Mouse (Mus musculus) heart, postnatal 0 days (tissue): ENCODE data around the gene Ninl. TPM values are rescaled to one million over a fixed set of nuclear protein-coding genes. Genes with fewer than 3 reads are reported as not detected.

Experiments used
- ATAC-seq: fragments of 200-750 bp; cut with Nextera tagmentation; 2 replicates; pipeline ENCODE4 v1.8.0; 2017; ENCODE audit warnings: low read depth, moderate number of reproducible peaks, moderate library complexity; ENCODE audit not compliant: insufficient read depth
- DNase-seq: peaks from one replicate; pipeline ENCODE4 v3.0.0-alpha.2; 2016; ENCODE audit warnings: low spot score
- H3K27ac ChIP-seq: fragments of 300-500 bp; sonication (generic); 2 replicates; pipeline ENCODE4 v1.5.1; 2014; ENCODE audit warnings: low read depth, mild to moderate bottlenecking
- H3K27me3 ChIP-seq: fragments of 300-500 bp; sonication (generic); 2 replicates; pipeline ENCODE4 v1.6.1; 2014; ENCODE audit warnings: low read length, mixed read lengths; ENCODE audit not compliant: control insufficient read depth, insufficient read depth
- H3K36me3 ChIP-seq: fragments of 300-500 bp; sonication (generic); replicated peaks from 2 replicates; pipeline ENCODE4 v1.6.1; 2014; ENCODE audit warnings: low read length, mixed read lengths; ENCODE audit not compliant: control insufficient read depth, insufficient read depth
- H3K4me1 ChIP-seq: fragments of 300-500 bp; sonication (generic); 2 replicates; pipeline ENCODE4 v1.6.1; 2014; ENCODE audit warnings: antibody characterized with exemption; ENCODE audit not compliant: control insufficient read depth, insufficient read depth
- H3K4me2 ChIP-seq: fragments of 300-500 bp; sonication (generic); 2 replicates; pipeline ENCODE4 v1.6.1; 2014; ENCODE audit warnings: low read depth, mild to moderate bottlenecking, low read length, moderate library complexity
- H3K4me3 ChIP-seq: fragments of 300-500 bp; sonication (generic); 2 replicates; pipeline ENCODE4 v1.5.1; 2014; ENCODE audit warnings: low read depth, low read length
- H3K9ac ChIP-seq: fragments of 300-500 bp; sonication (generic); replicated peaks from 2 replicates; pipeline ENCODE4 v1.6.1; 2014; ENCODE audit warnings: low read depth, low read length, mixed read lengths
- H3K9me3 ChIP-seq: fragments of 300-500 bp; sonication (generic); replicated peaks from 2 replicates; pipeline ENCODE4 v1.6.1; 2016; ENCODE audit warnings: low read length; ENCODE audit not compliant: control insufficient read depth
- CTCF ChIP-seq: IDR thresholded peaks from 2 replicates; pipeline ENCODE4 v1.5.1; 2016; ENCODE audit warnings: antibody characterized with exemption, control low read depth, low read depth
- EP300 ChIP-seq: IDR thresholded peaks from 2 replicates; pipeline ENCODE4 v1.6.1; 2016; ENCODE audit warnings: antibody characterized with exemption, low read depth
- WGBS: fragments of 180-500 bp; shearing (Covaris S2); extraction: QIAGEN DNeasy Blood & Tissue Kit; methylation state at CpG from one replicate; pipeline ENCODE4 v1.1.7; 2014; 5-methylcytosine and 5-hydroxymethylcytosine counted together
- polyA plus RNA-seq: library from polyadenylated mRNA; unstranded; fragments of >200 nt; fragmentation: Nextera tagmentation; extraction: Ambion mirVana; gene quantifications from 2 replicates; pipeline ENCODE4 v1.2.1, GENCODE M21; 2015
- total RNA-seq: library from RNA; depleted of rRNA; stranded (reverse); fragments of >200 nt; gene quantifications from 2 replicates; pipeline ENCODE4 v1.2.3, GENCODE M21; 2014; ENCODE audit warnings: low replicate concordance

The Ninl gene
- total and polyA plus RNA-seq, 2 experiments from 2014 or later: 0.27 to 1.4 TPM

- no peak overlapping the region for H3K9ac ChIP-seq
- TF ChIP-seq CTCF (no peak), EP300 (no peak)
- no peak overlapping the region for H3K27ac ChIP-seq
- H3K4me2 ChIP-seq: no peak overlapping the region
- WGBS: 45% methylated on average over 4 of the region's 4 CpGs
- H3K9me3 ChIP-seq: no peaks in the 10 kb centered on the region
- DNase-seq (no peak), ATAC-seq (no peak)
- no peak overlapping the region for H3K4me3 ChIP-seq
- H3K27me3 ChIP-seq: no peaks in the 10 kb centered on the region
- H3K4me1 ChIP-seq: peaks cover 3% of the 10 kb centered on the region; the same call in 1 of the 2 replicates
- peaks cover 10% of the 10 kb centered on the region; the same call in 1 of the 2 replicates for H3K36me3 ChIP-seq
These were observed 117.0 kb downstream of the Ninl start for GRCm38 (mm10) chr2:150922165-150922564.

GRCm38 (mm10) chr2:150921697-150922096 lies 117.5 kb downstream of the Ninl start:
- no peak overlapping the region for H3K4me3 ChIP-seq
- peaks cover 10% of the 10 kb centered on the region; the same call in 1 of the 2 replicates for H3K36me3 ChIP-seq
- H3K9me3 ChIP-seq: no peaks in the 10 kb centered on the region
- no peak overlapping the region for H3K27ac ChIP-seq
- no peak overlapping the region for H3K9ac ChIP-seq
- no peak for DNase-seq
- H3K4me2 ChIP-seq: no peak overlapping the region
- peaks cover 3% of the 10 kb centered on the region; the same call in 1 of the 2 replicates for H3K4me1 ChIP-seq
- no peak for TF ChIP-seq EP300
- no peak for TF ChIP-seq CTCF
- WGBS: 72% methylated on average over 6 of the region's 6 CpGs
- ATAC-seq: no peak
- no peaks in the 10 kb centered on the region for H3K27me3 ChIP-seq

- Histone ChIP-seq H3K27me3 (no peaks in the 10 kb centered on the region), H3K4me3 (no peak overlapping the region), H3K36me3 (0 out of 2 replicates have a peak, but pooled peaks cover 10% of the 10 kb centered on the region), H3K9ac (no peak overlapping the region), H3K9me3 (no peaks in the 10 kb centered on the region), H3K4me2 (no peak overlapping the region), H3K27ac (no peak overlapping the region), H3K4me1 (peaks cover 3% of the 10 kb centered on the region; the same call in 1 of the 2 replicates)
- ATAC-seq (no peak), DNase-seq (no peak)
- 93% methylated on average over 3 of the region's 3 CpGs for WGBS
- TF ChIP-seq CTCF: no peak
- TF ChIP-seq EP300: no peak
These were observed 118.6 kb downstream of the Ninl start for GRCm38 (mm10) chr2:150920543-150920942.

- TF ChIP-seq CTCF: no peak
- no peak for TF ChIP-seq EP300
- WGBS: 85% methylated on average over 3 of the region's 3 CpGs
- ATAC-seq (no peak), DNase-seq (no peak)
- no peak overlapping the region for H3K9ac ChIP-seq
- no peak overlapping the region for H3K4me3 ChIP-seq
- no peak overlapping the region for H3K4me2 ChIP-seq
- 0 out of 2 replicates have a peak, but pooled peaks cover 10% of the 10 kb centered on the region for H3K36me3 ChIP-seq
- H3K27me3 ChIP-seq: no peaks in the 10 kb centered on the region
- no peak overlapping the region for H3K27ac ChIP-seq
- no peaks in the 10 kb centered on the region for H3K9me3 ChIP-seq
- H3K4me1 ChIP-seq: peaks cover 3% of the 10 kb centered on the region; the same call in 1 of the 2 replicates
These were observed 120.5 kb downstream of the Ninl start for GRCm38 (mm10) chr2:150918720-150919119.

- 67% methylated on average over 5 of the region's 5 CpGs for WGBS
- ATAC-seq: no peak
- H3K9me3 ChIP-seq: no peaks in the 10 kb centered on the region
These were observed 123.4 kb downstream of the Ninl start for GRCm38 (mm10) chr2:150915786-150916185.

More at GRCm38 (mm10) chr2:150915786-150916185, 123.4 kb downstream of the Ninl start:
- no peak for TF ChIP-seq EP300
- no peak for TF ChIP-seq CTCF
- H3K4me3 ChIP-seq: no peak overlapping the region
- no peak overlapping the region for H3K4me2 ChIP-seq
- no peak for DNase-seq
- no peak overlapping the region for H3K9ac ChIP-seq
- H3K27ac ChIP-seq: no peak overlapping the region
- H3K4me1 ChIP-seq: no peaks in the 10 kb centered on the region
- 0 out of 2 replicates have a peak, but pooled peaks cover 10% of the 10 kb centered on the region for H3K36me3 ChIP-seq
- no peaks in the 10 kb centered on the region for H3K27me3 ChIP-seq
